Mouse (Mus musculus): Measurements from ENCODE around the gene Trio.

Trio gene

DNA sequence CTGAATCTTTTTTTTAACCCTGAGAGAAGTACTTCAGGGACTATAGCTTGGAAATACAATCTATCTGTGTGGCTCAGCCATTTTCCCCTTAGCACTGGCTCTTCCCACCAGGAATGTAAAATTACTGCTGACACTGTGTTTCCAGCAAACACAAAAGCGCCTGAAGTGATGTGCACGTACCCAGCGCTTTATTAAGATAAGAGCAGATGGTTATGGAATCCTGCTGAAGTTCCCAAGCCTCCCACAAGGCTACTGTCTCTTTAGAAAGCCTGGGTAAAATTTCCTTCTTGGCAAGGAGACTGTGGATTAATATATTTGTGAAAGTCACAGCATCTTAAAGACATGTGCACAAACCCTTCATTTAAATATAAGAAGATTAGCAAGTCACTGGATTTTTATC, 141.8 kb downstream of the Trio start:
- in situ Hi-C loops (cut with MboI, MseI), result loop anchor here (10.0 kb wide), 1 partner anchor 129 kb away; no protein-coding TSS in a partner anchor

DNA sequence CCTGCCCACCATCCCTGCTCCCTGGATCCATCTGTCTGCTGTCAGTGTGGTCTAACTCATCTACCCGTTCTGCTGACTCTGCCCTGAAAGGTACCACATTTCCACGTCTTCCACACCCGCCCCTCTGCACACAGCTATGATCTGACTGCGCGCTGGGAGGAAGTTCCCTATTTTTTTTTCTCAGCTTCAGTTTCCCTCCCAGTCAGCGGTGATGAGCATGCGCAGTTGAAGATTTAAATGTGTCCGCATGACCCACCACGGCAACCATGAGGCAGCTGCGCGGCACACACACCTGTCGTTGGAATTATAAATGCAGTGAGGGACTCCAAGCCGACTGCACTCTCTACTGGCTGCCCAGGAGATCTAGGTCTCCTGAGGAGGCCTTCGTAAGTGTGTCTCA, 142.8 kb downstream of the Trio start:
- in situ Hi-C loops (cut with MboI, MseI), result loop anchor here (10.0 kb wide), 1 partner anchor 128 kb away; no protein-coding TSS in a partner anchor

DNA sequence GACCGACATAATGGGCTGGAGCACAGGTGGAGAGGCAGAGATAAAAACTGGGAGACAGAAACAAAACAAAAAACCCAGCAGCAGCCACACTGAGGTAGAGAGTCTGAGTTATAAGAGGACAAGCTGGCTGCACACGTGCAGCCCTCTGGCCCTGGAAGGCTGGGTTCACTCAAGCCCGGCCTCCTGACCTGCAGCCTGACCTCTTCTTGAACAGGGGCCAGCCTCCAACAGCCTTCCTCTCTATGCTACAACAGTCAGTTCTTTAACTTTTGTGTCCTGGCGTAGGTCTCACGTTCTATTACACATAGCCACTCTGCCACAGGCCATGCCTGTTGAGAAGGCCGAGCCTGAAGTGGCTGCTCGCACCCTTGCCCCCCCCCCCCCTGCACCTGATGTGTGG, 147.8 kb downstream of the Trio start:
- in situ Hi-C loops (cut with MboI, MseI), result no loop called here

DNA sequence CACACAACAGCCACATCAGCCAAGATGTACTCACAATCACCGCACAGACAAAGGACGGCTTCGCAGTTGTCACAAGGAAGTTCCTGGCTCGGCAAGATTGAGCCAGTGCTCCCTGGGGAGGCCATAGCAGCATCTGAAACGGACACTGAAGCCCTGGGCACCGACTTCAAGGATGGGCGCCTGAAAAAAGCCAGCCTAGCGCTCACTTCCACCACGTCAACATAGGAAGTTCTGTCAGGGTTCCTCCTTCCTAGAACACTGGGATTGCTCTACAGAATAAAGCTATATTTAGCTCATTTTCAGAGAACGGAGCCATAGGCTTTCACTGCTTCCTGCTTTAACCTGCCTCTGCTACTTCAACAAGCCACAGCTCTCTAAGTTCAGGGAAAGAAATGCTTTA, 149.3 kb downstream of the Trio start:
- in situ Hi-C loops (cut with MboI, MseI), result no loop called here

DNA sequence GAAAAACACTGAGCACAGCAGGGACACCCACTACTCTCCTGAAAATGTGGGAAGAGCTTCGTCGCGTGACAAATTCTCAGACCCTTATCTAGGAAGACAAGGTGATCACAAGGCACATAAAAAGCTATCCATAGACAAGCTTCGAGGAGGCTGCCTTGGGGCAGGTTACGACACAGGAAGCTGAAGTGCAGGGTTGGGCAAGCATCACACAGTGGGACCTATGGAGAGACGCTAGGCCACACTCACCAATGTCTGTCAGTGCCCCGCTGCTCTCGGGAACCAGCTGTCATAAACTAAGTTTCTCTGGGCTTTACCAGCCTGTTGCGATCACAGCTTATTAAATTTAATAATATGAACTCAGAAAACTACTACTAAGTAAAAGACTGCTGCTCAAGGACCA, 149.9 kb downstream of the Trio start:
- in situ Hi-C loops (cut with MboI, MseI), result no loop called here

DNA sequence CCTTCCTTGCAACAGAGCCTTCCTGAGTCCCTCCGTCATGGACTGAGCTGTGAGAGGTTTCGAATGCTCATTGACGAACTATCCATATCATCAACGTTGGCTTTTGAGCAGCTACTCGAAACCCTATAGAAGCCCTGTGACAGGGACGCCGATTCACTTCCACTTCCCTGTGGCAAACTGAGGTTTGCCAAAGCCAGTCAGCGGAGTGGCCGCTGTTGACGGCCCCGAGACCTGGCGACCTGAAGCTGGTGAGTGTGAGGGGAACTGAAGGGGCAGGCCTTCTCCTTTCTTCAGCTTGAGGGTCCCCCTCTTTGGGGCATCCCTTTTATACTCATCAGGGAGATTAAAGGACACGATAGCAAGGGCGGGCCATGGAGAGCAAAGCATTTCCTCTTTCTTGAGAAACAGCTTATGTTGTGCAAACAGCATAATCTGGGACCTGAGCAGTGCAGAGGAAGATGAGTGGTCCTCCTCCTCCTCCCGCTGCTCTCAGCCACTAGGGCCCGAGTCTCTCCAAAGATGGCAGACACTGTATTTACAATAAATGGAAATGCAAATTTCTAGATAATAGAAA, 151.8 kb downstream of the Trio start:
- in situ Hi-C loops (cut with MboI, MseI), result no loop called here

DNA sequence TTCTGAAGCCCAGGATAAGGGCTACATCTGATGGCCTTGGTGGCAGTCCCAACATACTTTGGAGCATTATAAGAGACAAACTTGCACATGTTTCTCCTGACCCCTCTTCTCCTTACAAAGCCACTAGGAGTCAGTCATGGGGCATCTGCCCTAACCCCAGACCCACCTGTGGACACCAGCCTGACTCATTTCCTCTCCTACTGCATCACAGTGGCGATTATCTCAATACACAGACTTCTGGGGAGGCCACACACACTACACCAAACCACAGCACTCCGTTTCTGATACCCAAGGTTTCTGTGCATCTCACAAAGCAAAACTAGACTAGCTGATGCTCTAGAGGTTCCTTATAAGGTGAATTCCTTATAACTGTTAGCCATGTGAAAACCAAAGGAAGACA, 153.4 kb downstream of the Trio start:
- in situ Hi-C loops (cut with MboI, MseI), result no loop called here

DNA sequence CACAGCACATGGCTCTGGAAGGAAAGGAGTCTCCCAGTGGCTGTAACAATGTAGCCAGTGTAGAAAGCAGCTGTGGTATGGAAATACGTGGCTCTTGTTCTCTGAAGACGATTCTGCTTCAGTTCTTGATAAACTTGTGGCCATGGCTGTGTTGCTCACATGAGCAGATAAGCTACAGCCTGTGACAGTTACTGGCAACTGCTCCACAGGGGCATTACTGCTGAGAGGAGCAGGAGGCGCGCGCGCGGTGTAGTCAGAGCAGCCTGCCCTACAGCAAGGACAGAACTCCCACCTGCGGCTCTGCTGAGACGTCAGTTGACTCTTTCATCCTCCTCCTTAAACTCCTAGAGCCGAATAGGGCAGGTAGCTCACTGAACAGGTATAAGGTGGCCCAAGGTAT, 153.9 kb downstream of the Trio start:
- in situ Hi-C loops (cut with MboI, MseI), result no loop called here

DNA sequence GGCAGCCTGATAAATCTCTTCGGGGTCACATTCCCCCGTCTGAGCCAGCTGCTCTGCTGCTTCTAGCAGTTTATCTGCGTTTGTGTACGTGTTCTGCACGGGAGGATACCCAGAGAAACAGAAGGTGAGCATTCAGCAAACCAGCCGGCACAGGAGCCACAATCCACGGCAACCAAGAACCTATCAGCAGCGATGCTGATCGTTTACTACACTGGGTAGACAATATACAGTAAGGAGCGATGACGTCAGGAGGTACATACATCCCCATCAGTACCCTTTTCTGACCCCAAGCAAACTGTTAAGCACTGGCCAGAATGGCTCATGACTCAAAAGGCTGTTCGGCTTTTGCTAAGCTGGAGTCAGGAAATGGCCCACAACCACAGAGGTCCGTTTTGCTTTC, 154.4 kb downstream of the Trio start:
- in situ Hi-C loops (cut with MboI, MseI), result no loop called here

DNA sequence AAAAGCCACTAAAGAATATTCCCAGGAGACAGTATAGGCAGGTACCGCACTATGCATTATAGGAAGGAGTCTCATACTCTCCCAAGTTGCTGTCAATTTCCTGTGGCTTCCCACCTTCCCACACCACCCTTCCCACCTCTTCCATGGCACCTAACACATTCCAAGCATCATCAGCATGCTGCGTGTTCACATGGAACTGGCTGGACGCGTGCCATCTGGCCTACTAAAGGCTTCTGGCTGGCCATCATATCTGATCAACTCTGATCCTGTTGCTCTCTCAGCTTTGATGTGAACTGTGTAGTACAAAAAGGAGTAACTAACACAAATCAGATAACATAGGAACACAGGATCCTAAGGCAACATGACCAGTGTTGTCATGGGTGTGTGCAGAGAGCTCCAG, 156.6 kb downstream of the Trio start:
- in situ Hi-C loops (cut with MboI, MseI), result no loop called here

DNA sequence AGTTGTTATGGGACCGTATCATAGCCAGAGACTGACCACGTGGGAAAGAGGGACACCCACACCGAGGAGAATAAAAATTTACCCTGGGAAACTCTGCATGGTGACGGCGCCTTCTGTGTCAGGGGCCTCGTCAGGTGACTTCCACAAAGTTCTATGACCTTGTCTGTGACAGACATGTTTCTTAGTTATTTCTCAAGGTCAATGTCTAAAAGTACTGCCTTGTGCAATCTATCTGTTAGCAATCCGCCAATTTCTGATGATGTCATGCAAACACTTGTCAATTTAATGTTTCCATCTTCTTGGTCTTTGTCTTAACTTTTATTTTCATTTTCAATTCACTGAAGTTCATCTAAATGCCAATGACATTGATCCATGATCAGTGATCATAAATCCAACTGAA, 157.8 kb downstream of the Trio start:
- in situ Hi-C loops (cut with MboI, MseI), result no loop called here

DNA sequence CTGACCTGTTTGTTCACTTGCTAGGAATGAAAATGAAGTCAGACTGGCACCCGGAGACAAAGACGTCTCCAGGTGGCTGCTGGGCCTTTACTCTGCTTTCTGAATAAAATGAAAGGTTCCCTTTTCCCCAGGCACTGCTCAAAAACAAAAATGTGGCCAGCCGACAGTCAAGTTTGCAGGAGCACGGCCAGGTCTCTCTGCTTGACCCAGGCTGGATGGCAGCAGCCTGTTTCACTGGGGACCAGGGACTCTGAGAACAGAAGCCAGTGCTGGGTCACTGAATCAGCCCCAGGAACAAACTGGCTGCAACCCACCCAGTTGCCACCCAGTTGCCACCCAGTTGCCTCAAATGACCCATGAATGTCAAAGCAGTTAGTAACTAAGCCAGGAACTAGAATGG, 159.2 kb downstream of the Trio start:
- in situ Hi-C loops (cut with MboI, MseI), result no loop called here

DNA sequence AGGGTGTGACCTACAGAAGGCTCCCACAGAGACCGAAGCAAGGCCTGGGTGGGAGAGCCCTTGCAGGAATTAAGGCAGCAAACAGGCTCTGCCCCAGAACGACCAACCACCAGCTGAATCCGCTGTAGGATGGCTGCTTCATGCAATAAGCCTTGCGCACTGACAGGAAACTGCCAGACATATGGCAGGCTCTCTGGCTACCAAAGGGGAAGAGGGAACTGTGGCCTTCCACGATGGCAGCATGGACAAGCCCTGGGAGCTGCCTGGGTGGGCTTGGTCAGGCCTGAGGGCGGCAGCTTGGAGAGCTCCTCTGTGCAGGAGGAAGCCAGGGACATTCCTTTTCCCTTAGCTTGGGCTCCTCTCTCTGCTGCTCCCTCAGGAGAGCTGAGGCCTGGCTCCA, 159.6 kb downstream of the Trio start:
- in situ Hi-C loops (cut with MboI, MseI), result no loop called here

DNA sequence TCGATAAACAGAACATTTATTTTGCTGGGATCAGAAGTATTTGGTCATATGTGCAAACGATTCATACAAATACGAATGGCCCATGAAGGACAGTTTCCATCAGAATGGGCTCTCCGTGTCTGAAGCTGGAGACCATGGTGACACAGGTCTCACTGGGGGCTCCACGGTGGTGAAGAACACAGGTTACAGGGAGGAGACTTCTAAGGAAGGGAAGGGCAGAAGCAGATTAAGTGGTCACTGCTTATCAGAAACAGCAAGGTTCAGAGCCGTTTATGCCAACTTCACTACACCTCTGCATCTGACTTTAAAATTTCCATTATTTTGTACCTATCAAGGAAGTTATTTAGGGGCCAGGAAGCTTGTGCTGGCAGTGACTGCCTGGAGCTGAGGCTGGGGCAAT, 161.3 kb downstream of the Trio start:
- in situ Hi-C loops (cut with MboI, MseI), result no loop called here

DNA sequence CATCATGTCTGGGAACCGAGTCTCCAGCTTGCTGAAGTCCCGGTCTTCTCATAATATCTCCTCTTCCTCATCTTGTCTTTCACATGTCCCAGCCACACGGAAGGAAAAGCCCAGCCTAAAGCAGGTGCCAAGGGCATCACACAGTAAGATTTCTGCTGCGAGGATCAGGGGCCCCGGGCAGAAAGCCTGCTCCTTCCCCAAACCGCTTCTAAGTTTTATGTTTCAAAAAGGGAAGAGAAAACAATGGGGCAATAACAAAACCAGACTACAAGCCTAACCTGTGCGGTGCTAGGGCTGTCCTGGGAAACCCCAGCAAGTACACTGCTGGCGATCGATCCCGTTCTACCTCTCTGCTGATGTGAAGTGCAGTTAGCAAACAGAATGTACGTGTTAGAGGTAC, 162.7 kb downstream of the Trio start:
- in situ Hi-C loops (cut with MboI, MseI), result no loop called here

DNA sequence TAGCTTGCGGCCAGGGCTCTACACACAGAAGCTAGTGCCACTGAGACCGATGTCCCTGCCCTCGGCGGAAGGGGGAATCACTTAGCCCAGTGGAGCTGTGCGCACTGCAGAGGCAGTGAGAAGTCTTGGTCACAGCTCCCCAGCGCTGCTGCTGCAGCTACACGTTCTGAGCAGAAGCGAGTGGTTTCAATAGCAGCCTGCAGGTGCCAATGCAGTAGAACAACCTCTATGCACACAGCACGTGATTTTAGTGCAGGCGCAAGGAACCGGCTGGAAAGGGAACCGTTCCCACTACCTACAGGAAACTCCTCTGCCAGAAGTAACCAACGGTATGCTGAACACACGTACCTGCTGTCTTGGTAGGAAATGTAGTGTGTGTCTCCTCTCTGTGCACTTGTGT, 165.2 kb downstream of the Trio start:
- in situ Hi-C loops (cut with MboI, MseI), result no loop called here

DNA sequence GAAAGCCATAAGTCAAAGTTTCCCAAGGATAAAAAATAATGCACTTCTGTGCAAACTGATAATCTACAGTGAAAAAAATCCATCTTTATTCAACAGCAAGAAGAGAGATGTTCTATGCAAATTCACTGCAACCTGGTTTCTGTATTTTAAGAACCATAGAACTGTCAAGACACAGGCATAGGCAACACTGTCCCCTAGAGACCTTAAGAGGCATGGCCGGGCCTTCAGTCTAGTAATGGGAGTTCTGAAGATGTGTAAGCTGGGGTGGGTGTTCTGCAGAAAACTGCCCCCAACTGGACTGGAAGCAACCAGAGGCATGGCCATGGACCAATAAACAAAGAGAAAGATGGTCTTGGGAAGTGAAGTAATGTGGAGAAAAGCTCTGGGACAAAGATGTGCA, 166.1 kb downstream of the Trio start:
- in situ Hi-C loops (cut with MboI, MseI), result no loop called here

DNA sequence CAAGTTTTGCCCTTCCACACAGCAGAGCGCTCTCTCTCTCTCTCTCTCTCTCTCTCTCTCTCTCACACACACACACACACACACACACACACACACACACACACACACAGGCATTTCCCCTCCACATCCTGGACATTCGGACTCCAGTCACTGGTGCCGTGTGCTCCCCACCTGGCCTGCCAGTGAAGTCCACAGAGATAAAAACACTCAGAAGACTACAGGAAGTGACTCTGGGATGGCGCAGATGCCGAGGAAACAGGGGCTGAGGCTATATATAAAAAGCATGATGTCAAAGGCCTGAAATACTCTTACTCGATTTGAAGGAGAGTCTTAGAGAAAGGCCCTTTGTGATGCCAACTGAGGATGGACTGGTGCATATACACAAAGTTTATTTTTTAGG, 166.5 kb downstream of the Trio start:
- in situ Hi-C loops (cut with MboI, MseI), result no loop called here

DNA sequence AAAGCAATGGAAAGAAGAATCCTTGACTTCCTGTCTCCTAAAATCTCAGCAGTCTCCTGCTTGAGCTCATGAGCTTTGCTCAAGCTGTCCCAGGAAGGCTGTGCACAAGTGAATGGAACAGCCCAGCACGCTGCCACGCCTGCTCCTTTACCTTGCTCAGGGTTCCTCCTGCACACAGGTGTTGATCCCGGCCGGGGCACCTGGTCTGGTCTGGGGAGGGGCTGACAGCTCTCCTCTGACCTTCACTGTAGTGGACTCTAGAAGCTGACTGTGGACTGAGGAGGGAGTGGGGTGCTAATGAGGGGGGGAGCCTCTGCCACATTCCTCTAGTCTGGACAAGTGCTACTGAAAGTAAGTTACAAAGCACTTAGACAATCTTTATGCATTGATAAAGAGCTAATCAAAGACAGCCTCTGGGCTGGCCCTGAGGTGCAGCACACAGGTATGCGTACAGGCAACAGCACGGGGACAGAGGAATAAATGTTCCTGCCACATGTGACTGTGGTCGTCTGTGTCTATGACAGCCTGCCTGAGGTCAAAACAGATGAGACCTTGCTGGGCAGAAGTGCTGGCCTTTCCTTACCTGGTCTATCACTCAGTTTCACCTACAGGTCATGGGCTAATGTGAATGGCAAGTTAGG, 167.3 kb downstream of the Trio start:
- in situ Hi-C loops (cut with MboI, MseI), result no loop called here

DNA sequence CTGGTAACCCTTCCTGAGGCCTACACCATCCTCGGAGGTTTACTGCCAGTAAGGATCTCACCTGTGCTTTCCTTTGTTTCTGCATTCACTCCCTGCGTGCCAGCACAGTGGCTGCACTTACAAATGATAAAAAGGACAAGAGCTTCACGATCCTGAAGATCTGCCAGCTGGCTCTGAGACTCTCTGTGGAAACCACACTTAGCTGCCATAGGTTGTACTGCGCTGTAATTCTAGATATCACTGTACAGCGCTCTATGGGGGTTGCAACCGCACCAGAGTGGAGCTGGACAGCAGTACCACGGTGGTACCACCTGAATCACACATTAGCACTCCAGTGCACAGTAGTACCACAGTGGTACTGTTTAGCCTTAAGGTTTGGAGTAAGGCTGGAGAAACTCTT, 168.4 kb downstream of the Trio start:
- in situ Hi-C loops (cut with MboI, MseI), result no loop called here

DNA sequence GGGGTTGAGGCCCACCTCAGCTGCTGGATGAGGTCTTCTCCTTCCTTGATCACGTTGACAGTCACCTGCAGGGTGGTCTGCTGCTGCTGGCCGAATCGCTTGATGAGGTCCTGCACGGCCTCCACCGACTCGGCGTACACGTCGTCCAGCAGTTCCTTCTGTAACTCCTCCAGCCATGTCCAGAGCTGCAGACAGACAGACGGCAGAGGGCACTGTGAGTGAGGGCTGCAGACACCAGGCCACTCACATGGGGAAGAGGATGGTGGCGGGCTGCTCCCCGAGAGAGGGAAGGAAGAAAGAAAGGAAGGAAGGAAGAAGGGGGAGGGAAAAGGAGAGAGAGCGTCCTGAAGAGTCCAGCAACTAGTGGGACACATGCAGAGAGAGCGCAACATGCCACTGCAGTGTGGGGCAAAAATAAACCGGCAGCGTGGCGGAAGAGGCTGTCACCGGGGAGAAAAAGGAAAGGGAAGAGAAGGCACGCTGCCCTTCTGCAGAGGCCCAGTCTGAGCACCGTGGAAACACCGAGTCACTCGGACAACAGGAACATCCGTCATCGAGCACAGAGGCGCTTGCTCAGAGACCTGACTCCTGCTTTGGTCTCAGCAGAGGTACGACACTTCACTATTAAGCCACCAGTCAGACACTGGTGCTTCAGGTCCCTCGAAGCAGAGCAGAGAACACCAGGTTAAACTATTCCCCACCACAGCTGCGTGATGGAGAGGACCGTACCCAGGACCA, 169.4 kb downstream of the Trio start:
- in situ Hi-C loops (cut with MboI, MseI), result no loop called here

DNA sequence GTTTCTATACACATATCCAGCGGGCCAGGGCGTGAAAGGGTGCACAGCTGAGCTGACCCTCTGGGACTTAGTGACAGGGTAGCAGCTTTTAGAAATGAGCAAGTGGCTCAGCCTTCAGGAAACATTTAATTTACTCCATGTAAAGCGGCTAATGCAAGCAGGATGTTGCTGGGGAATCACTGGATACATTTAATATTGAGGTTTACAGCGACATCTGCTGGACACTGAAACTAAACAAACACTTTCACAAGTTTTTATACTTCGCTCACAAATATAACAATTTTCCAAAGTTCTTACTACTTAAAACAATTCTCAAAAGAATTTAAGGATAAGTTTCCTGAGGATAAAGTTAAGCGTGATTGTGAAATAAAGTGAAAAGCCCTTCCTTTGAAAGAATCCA, 174.3 kb downstream of the Trio start:
- in situ Hi-C loops (cut with MboI, MseI), result no loop called here

DNA sequence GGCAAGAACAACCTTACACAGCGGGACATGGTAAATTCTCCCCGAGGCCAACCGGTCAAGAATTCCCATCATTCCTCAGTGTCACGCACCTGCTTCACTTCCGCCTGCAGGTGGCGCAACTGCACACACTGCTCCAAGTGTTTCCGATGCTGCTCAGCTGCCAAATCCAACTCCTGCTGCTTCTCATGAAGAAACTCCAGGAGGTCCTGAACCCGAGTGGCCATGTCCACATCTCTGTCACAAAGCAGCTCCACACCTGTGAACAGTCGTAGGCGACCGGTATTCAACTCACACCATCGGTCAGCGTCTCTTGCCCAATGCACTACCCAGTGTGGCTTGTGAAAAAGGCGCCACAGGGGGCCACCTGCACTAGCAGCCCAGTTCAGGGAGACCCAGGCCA, 174.7 kb downstream of the Trio start:
- in situ Hi-C loops (cut with MboI, MseI), result no loop called here
